Mouse (Mus musculus) midbrain, embryonic 15.5 days (tissue): ENCODE results near the gene Onecut3. TPM values are rescaled to one million over a fixed set of nuclear protein-coding genes. Genes with fewer than 3 reads are reported as not detected.

ENCODE experiments used
- ATAC-seq: fragments of 200-750 bp; cut with Nextera tagmentation; replicated peaks from 2 replicates; pipeline ENCODE4 v1.8.0; 2017; ENCODE audit warnings: moderate TSS enrichment
- H3K27ac ChIP-seq: fragments of 300-500 bp; sonication (generic); 2 replicates; pipeline ENCODE4 v1.5.1; 2015; ENCODE audit warnings: mild to moderate bottlenecking, inconsistent platforms
- H3K27me3 ChIP-seq: fragments of 300-500 bp; sonication (generic); replicated peaks from 2 replicates; pipeline ENCODE4 v1.6.1; 2015; ENCODE audit warnings: inconsistent platforms
- H3K36me3 ChIP-seq: fragments of 300-500 bp; sonication (generic); replicated peaks from 2 replicates; pipeline ENCODE4 v1.6.1; 2015; ENCODE audit warnings: inconsistent platforms
- H3K4me1 ChIP-seq: fragments of 300-500 bp; sonication (generic); 2 replicates; pipeline ENCODE4 v1.6.1; 2015; ENCODE audit warnings: inconsistent platforms
- H3K4me2 ChIP-seq: fragments of 300-500 bp; sonication (generic); 2 replicates; pipeline ENCODE4 v1.6.1; 2015; ENCODE audit warnings: inconsistent platforms, mild to moderate bottlenecking, moderate library complexity
- H3K4me3 ChIP-seq: fragments of 300-500 bp; sonication (generic); 2 replicates; pipeline ENCODE4 v1.5.1; 2015; ENCODE audit warnings: mild to moderate bottlenecking, inconsistent platforms
- H3K9ac ChIP-seq: fragments of 300-500 bp; sonication (generic); 2 replicates; pipeline ENCODE4 v1.6.1; 2015; ENCODE audit warnings: mild to moderate bottlenecking, inconsistent platforms
- H3K9me3 ChIP-seq: fragments of 300-500 bp; sonication (generic); 2 replicates; pipeline ENCODE4 v1.6.1; 2016; ENCODE audit warnings: inconsistent platforms
- WGBS: fragments of 180-500 bp; shearing (Covaris S2); methylation state at CpG from one replicate; pipeline ENCODE4 v1.1.7; 2015; ENCODE audit warnings: mixed read lengths; 5-methylcytosine and 5-hydroxymethylcytosine counted together
- polyA plus RNA-seq: library from polyadenylated mRNA; unstranded; fragments of >200 nt; fragmentation: Nextera tagmentation; extraction: Ambion mirVana; gene quantifications from 2 replicates; pipeline ENCODE4 v1.2.1, GENCODE M21; 2015

Gene Onecut3
- 1.9 and 2.6 TPM in 2 replicates for polyA plus RNA-seq

DNA sequence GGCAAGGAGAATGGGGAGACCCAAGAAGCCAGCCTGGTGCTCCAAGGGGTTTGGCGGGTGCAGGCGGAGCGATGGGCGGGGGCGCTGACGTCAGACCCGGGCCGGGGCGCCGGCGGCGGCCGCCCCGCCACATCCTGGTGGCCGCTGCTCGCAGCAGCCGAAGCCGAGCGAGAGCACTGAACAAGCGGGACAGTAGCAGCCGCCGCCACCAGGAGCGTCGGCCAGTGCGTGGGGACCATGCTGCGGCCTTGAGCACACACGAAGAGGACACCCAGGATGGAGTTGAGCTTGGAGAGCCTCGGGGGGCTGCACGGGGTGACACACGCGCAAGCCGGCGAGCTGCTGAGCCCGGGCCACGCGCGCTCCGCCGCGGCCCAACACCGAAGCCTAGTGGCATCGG is at the start of gene Onecut3:
TSS of gene Onecut3 (plus strand) at position 104 of the 400 bp plus-strand sequence.
- no peaks in the 10 kb centered on the region for H3K36me3 ChIP-seq

DNA sequence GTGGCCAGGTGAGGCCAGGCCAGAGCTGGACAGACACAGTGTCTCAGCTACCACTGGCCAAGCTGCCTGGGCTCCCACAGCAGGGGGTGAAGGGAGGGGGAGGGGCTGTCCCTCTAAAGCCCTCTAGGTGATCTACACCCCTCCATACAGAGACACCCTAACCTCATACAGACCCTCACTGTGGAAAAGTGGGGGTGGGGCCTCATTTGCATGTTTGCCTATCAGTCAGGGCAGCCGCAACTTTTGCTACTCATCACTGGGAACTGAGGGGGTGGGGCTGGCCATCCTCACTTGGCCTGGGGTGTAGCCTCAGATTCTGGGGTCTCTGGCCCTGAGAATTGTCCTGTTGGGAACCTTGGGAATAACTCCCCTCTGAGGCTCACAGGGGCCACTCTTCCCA is 49.6 kb upstream of the Onecut3 start:
- Histone ChIP-seq H3K27me3 (no peaks in the 10 kb centered on the region), H3K9me3 (no peaks in the 10 kb centered on the region), H3K36me3 (no peaks in the 10 kb centered on the region), H3K4me3 (no peak overlapping the region), H3K27ac (no peak overlapping the region), H3K4me1 (peaks cover 7% of the 10 kb centered on the region; the same call in 1 of the 2 replicates), H3K4me2 (no peak overlapping the region), H3K9ac (no peak overlapping the region)
- WGBS: 24% methylated on average over 1 of the region's 1 CpGs
- ATAC-seq: no peak

More for the DNA sequence above, at the start of gene Onecut3:
- under 1% methylated on average over 42 of the region's 42 CpGs for WGBS
- peak; percentile 22; the same call in 1 of the 2 replicates for ATAC-seq
- Histone ChIP-seq H3K27me3 (peaks cover 92% of the 10 kb centered on the region), H3K27ac (peak within 1 kb of the TSS; percentile 13; the same call in 1 of the 2 replicates), H3K9ac (peak within 1 kb of the TSS; percentile 29), H3K4me3 (peak within 1 kb of the TSS; percentile 36), H3K9me3 (no peaks in the 10 kb centered on the region), H3K4me1 (peaks cover 26% of the 10 kb centered on the region), H3K4me2 (peak within 1 kb of the TSS; percentile 57)

DNA sequence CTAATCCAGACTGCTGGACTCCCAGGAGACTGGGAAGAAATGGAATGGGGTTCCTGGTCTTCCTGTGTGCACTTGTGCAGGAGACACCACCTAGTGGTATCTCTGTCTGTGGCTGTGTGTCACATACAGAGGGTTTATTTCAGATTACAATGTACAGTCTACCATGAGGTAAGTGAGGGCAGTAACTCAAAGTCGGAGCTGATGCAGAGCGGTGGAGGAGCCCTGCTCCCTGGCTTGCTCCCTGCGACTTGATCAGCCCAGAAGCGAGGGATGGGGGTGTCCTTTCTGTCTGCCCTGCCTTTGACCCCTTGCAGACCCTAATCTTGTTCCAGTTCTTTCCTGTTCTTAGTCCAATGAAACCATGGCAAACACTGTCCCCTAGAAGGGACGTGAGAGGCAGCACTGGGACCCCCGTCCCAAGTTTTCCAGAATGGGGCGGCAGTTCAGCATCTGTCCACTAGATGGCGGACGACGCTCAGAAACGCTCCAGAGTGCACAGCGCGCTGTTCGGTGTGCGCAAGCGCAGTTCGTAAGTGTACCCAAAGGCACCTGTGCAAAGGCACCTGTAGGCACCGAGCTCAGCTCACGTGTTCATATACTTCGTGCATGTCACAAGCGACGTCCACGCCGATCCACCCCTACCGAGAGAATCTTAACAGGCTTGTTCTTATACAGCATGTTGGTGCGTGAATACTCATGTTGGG is 48.6 kb upstream of the Onecut3 start:
- Histone ChIP-seq H3K4me1 (peaks cover 7% of the 10 kb centered on the region; the same call in 1 of the 2 replicates), H3K4me3 (peak overlapping the region; percentile 12; the same call in 1 of the 2 replicates), H3K4me2 (peak overlapping the region; percentile 45), H3K9me3 (no peaks in the 10 kb centered on the region), H3K36me3 (no peaks in the 10 kb centered on the region), H3K27ac (no peak overlapping the region), H3K27me3 (0 out of 2 replicates have a peak, but pooled peaks cover 3% of the 10 kb centered on the region), H3K9ac (no peak overlapping the region)
- WGBS: 5% methylated on average over 26 of the region's 26 CpGs
- ATAC-seq: peak; percentile 87

DNA sequence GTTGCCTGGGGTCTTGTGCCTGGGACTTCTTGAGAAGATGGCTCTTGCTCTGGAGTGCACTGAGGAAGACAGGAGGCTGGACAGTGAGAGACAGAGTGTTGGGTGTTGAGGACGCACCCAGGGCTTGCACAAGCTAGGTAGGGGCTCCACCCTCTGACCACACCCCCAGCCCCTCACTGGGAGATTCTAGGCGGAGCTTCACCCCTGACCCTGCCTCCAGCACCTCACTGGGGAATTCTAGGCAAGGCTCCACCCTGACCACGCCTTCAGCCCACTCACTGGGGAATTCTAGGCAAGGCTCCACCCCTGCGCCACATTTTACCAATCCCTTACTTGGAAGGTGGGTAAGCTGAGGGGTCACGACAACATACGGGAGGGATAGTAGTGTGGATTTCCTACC is 44.0 kb upstream of the Onecut3 start:
- no peak overlapping the region for H3K27ac ChIP-seq
- H3K4me3 ChIP-seq: no peak overlapping the region
- WGBS: 12% methylated on average over 6 of the region's 6 CpGs
- H3K9ac ChIP-seq: no peak overlapping the region
- H3K27me3 ChIP-seq: 0 out of 2 replicates have a peak, but pooled peaks cover 3% of the 10 kb centered on the region
- H3K9me3 ChIP-seq: no peaks in the 10 kb centered on the region
- no peaks in the 10 kb centered on the region for H3K36me3 ChIP-seq
- H3K4me1 ChIP-seq: peaks cover 4% of the 10 kb centered on the region; the same call in 1 of the 2 replicates
- ATAC-seq: no peak
- no peak overlapping the region for H3K4me2 ChIP-seq

DNA sequence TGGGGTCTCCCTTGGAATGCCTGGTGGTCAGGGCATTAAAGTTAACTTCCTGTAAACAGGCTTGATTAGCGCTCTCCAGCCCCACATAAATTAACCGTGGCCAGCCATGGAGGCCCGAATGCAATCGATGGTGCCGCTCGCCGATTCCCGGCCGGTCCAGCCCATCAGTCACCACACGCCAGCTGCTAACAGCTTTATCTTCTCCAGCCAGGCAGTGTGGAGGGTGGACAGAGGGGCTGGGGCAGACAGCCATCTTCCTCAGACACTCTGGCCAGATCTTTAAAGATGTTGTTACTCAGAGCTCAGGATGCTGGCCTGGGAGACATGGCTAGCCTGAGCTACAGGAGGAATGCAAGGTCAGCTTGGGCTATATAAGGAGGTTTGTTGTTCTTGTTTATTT is 41.0 kb upstream of the Onecut3 start:
- H3K4me2 ChIP-seq: no peak overlapping the region
- H3K27me3 ChIP-seq: 0 out of 2 replicates have a peak, but pooled peaks cover 3% of the 10 kb centered on the region
- H3K4me1 ChIP-seq: no peaks in the 10 kb centered on the region
- ATAC-seq: no peak
- H3K27ac ChIP-seq: no peak overlapping the region
- H3K9ac ChIP-seq: no peak overlapping the region
- no peaks in the 10 kb centered on the region for H3K9me3 ChIP-seq
- no peaks in the 10 kb centered on the region for H3K36me3 ChIP-seq
- WGBS: 70% methylated on average over 10 of the region's 10 CpGs
- no peak overlapping the region for H3K4me3 ChIP-seq

DNA sequence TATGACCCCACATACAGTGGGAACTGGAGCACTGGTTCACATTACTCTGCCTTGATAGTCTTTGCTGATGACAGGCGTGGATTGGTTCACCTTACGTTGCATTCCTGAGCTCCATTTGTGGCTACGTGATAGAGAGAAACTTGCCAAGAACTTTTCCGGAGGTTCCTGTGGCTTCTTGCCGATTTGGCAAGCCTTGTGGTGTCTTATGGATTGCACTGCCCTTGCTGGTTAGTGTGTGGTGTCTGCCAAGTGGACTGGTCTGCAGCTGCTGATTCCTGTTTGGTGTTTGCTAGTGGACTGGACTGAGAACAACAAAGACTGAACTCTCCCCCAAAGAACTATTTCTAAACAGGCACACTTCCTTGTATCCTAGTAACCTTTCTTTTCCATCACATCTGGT is 39.9 kb upstream of the Onecut3 start:
- Histone ChIP-seq H3K27me3 (0 out of 2 replicates have a peak, but pooled peaks cover 3% of the 10 kb centered on the region), H3K36me3 (no peaks in the 10 kb centered on the region), H3K9ac (no peak overlapping the region), H3K4me1 (no peaks in the 10 kb centered on the region), H3K27ac (no peak overlapping the region), H3K9me3 (no peaks in the 10 kb centered on the region), H3K4me2 (no peak overlapping the region), H3K4me3 (no peak overlapping the region)
- ATAC-seq: no peak
- 86% methylated on average over 5 of the region's 5 CpGs for WGBS

DNA sequence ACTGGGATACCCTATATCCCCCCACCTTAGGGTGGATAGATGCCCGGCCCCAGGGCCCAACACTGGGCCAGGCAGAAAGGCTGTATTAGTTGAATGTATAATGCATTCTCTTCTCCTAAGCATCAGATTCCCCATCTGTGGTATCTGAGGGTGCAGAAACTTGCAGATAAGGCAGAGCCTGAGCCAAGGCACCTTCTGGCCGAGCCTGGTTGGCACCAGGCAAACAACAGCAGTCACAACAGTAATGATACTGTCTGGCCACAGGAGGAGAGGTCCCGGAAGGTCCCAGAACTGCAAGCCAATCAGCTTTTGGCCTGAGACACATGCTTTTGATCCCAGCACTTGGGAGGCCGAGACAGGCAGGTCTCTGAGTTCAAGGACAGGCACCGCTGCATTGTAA is 38.9 kb upstream of the Onecut3 start:
- 83% methylated on average over 5 of the region's 5 CpGs for WGBS
- Histone ChIP-seq H3K4me3 (no peak overlapping the region), H3K36me3 (no peaks in the 10 kb centered on the region), H3K9me3 (no peaks in the 10 kb centered on the region), H3K27me3 (no peaks in the 10 kb centered on the region), H3K27ac (no peak overlapping the region), H3K9ac (no peak overlapping the region), H3K4me1 (no peaks in the 10 kb centered on the region), H3K4me2 (no peak overlapping the region)
- no peak for ATAC-seq

DNA sequence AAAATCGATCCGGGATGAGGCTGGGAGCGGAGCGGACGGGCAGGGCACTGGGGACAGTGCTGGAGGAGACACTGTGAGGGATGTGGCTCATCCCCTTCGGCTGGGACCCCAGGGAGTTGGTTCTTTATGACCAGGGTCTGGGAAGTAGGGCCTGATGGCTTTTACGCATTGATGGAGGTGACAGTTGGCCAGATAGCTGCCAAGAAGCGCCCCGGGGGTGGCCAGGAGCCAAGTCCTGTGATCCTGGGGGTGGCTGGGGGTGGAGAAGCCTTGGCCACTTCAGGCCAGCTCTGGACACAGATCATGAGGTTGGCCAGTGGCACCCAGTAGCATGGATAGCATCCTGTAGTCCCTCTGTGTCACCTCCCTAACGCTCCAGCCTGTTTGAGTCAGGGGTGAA is 35.4 kb upstream of the Onecut3 start:
- H3K4me3 ChIP-seq: no peak overlapping the region

DNA sequence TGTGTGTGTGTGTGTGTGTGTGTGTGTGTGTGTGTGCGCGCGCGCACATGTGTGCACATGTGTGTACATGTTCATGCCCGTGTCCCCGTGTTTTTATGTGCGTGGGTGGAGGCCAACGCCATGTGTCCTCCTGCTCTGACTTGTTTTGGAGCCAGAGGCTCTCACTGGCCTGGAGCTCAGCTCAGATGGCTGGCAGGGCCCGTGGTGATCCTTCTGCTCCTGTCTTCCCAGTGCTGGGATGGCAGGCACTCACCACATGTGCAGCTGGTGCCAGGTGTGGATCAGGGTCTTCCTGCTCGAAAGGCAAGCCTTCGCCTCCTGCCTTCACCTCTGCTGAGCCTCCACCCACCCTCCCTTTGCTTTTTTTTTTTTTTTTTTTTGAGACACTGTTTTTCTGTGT is 35.0 kb upstream of the Onecut3 start:
- ATAC-seq: no peak
- Histone ChIP-seq H3K36me3 (no peaks in the 10 kb centered on the region), H3K27me3 (no peaks in the 10 kb centered on the region), H3K9me3 (no peaks in the 10 kb centered on the region), H3K4me2 (no peak overlapping the region), H3K4me1 (peaks cover 3% of the 10 kb centered on the region; the same call in 1 of the 2 replicates), H3K27ac (no peak overlapping the region), H3K9ac (no peak overlapping the region), H3K4me3 (no peak overlapping the region)
- 90% methylated on average over 11 of the region's 11 CpGs for WGBS

More for the DNA sequence above, 35.4 kb upstream of the Onecut3 start:
- Histone ChIP-seq H3K9me3 (no peaks in the 10 kb centered on the region), H3K36me3 (no peaks in the 10 kb centered on the region), H3K4me2 (no peak overlapping the region), H3K9ac (no peak overlapping the region), H3K27me3 (no peaks in the 10 kb centered on the region), H3K27ac (no peak overlapping the region), H3K4me1 (no peaks in the 10 kb centered on the region)
- ATAC-seq: no peak
- 82% methylated on average over 9 of the region's 10 CpGs for WGBS

DNA sequence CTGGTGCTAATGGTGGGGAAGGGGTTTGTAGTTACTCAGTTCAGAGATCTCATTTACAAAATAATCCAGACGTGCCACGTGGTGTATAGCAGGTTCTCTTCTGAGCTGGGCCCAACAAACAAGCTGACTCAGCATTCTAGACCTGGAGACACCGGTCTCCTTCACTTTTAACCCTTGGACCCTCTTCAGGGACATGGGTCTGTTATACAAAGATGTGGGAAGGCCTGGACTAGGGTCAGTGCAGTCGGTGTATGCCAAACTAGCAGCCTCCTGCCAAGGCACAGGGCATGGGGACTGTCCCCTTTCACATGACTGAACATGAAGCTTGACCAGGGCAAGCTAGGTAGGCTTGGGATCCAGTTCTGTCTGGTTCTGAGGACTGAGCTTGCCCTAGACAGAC is 34.3 kb upstream of the Onecut3 start:
- H3K4me3 ChIP-seq: no peak overlapping the region
- 66% methylated on average over 4 of the region's 4 CpGs for WGBS
- no peak for ATAC-seq
- H3K27me3 ChIP-seq: 0 out of 2 replicates have a peak, but pooled peaks cover under 1% of the 10 kb centered on the region
- no peak overlapping the region for H3K4me2 ChIP-seq
- H3K4me1 ChIP-seq: peaks cover 4% of the 10 kb centered on the region; the same call in 1 of the 2 replicates
- no peak overlapping the region for H3K9ac ChIP-seq
- H3K27ac ChIP-seq: no peak overlapping the region
- no peaks in the 10 kb centered on the region for H3K9me3 ChIP-seq
- H3K36me3 ChIP-seq: no peaks in the 10 kb centered on the region

DNA sequence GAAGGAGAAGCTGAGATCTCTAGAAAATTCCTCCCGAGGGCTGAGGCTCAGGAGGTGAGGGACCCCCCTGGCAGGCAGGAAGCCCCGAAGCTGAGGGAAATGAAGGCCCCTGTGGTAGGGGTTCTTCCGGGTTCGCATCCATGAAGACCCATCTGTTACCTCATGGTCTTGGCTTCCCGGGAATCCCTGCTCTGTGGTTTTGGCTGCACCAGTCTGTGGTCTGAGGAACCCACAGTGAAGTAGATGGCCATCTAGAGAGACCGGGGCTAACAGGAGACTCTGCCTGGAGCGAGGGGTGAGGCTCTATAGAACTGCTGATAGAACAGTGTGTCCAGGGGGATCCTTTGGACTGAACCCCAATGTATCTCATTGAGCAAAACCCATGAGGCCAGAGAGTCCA is 33.3 kb upstream of the Onecut3 start:
- Histone ChIP-seq H3K9me3 (no peaks in the 10 kb centered on the region), H3K27ac (no peak overlapping the region), H3K4me1 (peaks cover 4% of the 10 kb centered on the region; the same call in 1 of the 2 replicates), H3K4me2 (no peak overlapping the region), H3K27me3 (peaks cover 3% of the 10 kb centered on the region; the same call in 1 of the 2 replicates), H3K9ac (no peak overlapping the region), H3K4me3 (no peak overlapping the region), H3K36me3 (no peaks in the 10 kb centered on the region)
- ATAC-seq: no peak
- 78% methylated on average over 7 of the region's 7 CpGs for WGBS

DNA sequence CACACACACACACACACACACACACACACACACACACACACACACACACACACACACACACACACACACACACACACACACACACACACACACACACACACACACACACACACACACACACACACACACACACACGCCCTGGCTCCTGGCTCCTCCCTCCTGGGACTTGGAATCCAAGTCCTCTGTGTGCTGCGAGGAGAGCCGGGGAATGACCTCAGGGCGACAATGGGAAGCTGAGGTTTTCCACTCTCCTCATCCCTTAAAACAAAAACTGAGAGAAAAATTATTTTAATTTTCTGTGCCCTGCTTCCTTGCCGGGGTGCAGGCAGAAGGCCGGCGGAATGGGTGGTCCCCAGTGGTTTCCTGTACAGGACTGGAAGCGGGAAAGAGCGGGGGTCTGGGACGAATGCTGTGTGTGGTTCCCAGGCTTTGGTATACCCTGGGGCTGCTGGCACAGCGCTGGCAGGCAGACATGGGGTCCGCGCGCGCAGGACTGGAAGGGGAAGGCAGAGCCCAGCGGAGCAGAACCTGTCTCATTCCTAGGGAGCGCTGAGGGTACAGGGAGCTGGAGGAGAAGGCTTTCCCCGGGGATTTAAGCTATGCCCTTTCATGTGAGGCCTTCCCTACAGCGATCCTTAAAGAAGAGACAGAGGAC is 30.1 kb upstream of the Onecut3 start:
- Histone ChIP-seq H3K4me3 (no peak overlapping the region), H3K4me2 (peak overlapping the region; percentile 33; the same call in 1 of the 2 replicates), H3K9ac (no peak overlapping the region), H3K9me3 (no peaks in the 10 kb centered on the region), H3K36me3 (no peaks in the 10 kb centered on the region), H3K4me1 (peaks cover 4% of the 10 kb centered on the region; the same call in 1 of the 2 replicates), H3K27ac (no peak overlapping the region), H3K27me3 (peaks cover 3% of the 10 kb centered on the region; the same call in 1 of the 2 replicates)
- WGBS: 4% methylated on average over 18 of the region's 19 CpGs
- ATAC-seq: no peak
